Mouse (Mus musculus) ovary, postnatal 36 days (tissue): Measurements from ENCODE around the gene Cdh1.
A peak's percentile ranks its signal among the peaks of the same experiment; 100 is the strongest.

Experiments used
- DNase-seq: peaks from one replicate; pipeline ENCODE4 v3.0.0; 2022; ENCODE audit warnings: low spot score, mixed read lengths

The Cdh1 gene

DNA sequence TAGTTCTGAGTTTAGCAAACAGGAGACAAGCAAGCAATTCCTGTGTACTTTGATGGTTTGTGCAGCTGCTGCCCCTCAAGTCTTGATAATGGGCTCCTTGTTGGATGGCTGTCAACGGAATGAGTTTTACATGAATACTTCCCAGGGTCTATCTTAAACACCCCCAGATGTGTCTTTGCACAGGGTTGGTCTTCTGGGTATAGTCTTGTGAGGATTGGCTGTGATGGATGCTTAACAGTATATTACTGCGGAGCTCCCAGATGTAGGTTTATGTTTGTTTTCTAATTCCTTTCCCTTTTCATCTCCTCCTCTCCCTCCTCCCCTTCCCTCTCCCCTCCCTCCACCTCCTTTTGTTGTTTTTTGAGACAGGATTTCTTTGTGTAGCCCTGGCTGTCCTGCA, 69.6 kb downstream of the Cdh1 start:
- DNase-seq, result no peak

- no peak for DNase-seq
Observed at GRCm38 (mm10) chr8:106674318-106674717, 71.2 kb downstream of the Cdh1 start.

DNA sequence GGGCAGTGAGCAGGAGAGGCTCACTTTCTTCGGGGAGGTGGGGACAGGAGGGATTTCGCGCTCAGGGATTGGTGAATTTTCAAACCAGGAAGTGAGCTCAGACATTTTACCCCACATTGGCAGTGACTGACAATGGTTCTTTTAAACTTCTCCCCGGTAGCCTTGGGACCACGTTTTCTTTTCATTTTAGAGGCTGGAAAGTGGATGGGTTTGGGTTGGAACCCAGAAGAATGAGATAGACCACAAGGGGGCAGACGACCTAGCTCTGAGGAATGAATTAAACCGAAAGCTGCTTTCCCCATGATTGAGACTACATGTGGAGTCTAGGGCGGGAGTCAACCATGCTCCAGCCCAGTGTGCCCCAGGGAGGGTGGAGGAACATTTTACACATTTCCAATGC, 71.7 kb downstream of the Cdh1 start:
- no peak for DNase-seq

- DNase-seq, result peak; percentile 90
Observed at GRCm38 (mm10) chr8:106682971-106683668, 80.0 kb downstream of the Cdh1 start, which contains the start of gene Tango6. Gene Tango6 (plus strand): TSS chr8:106683068.

GRCm38 (mm10) chr8:106684387-106684786, 81.2 kb downstream of the Cdh1 start:
- DNase-seq, result no peak

GRCm38 (mm10) chr8:106687479-106687878, 84.3 kb downstream of the Cdh1 start:
- no peak for DNase-seq

DNA sequence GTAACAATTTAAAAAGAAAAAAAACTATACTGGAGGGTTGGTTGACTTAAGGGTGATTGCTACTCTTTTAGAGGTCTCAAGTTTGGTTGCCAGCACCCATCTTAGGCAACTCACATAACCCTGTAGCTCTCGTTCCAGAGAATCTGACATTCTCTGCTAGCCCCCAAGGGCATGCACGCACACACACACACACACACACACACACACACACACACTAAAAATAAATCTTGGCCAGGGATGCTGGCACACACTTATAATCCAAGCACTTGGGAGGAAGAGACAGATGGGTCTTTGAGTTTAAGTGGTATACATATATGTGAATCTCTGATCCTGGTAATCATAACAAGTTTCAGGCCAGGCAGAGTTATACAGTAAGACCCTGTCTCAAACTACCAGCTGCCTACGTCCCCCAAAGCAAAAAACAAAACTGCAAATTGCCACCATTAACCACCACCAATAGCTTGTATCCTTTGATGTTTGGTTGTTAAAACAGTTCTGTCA, 94.6 kb downstream of the Cdh1 start:
- no peak for DNase-seq

GRCm38 (mm10) chr8:106699588-106699987, 96.4 kb downstream of the Cdh1 start:
- DNase-seq, result peak; percentile 69

DNA sequence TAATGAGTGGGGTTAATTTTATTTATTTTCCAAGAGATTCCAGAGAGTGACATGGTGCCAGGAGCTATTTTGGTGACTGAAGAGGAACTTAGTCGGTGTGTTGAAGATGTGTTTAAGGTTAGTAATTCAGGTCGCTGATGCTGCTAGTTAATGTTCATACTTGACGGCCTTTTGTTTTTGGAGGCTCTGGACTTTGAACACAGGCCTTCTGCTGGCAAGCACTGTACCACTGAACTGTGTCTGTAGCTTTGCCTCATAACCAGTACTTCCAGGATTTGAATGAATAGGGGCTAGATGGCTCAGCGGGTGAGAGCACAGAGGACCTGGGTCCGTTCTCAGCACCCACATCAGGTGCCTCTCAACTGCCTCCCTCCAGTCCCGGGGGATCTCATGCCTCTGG, 97.0 kb downstream of the Cdh1 start:
- DNase-seq, result no peak

- no peak for DNase-seq
Observed at GRCm38 (mm10) chr8:106701360-106701759, 98.2 kb downstream of the Cdh1 start.

DNA sequence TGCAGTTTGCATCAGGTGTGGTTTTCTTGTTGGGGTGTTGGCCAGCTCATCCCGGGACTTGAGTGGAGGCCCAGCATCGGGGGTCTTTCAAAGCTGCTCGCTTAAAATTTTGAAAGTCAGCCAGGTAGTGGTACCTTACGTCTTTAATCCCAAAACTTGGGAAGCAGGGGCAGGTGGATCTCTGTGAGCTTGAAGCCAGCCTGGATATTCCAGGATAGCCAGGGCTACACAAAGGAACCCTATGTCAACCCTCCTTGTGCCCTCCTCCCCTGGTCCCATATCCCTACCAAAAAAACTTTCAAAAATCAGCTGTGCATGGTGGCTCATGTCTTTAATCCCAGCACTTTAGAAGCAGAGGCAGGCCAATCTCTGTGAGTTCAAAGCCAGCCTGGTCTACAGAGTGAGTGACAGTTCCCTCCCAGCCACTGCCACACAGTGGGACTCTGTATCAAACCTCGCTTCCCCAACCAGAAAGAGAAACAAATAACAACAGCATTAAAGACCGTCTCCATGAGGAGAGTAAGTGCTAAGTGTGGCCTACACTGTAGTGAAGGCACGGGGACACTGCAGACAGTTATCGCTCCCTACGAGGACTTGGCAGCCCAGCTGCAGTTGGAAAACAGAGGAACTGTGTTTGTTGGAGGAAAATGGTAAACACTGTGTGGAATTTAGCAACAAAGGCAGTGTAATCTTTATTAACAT, 101.2 kb downstream of the Cdh1 start:
- no peak for DNase-seq

GRCm38 (mm10) chr8:106704901-106705321, 101.8 kb downstream of the Cdh1 start:
- peak; percentile 48 for DNase-seq

GRCm38 (mm10) chr8:106706194-106706593, 103.0 kb downstream of the Cdh1 start:
- DNase-seq, result no peak

DNA sequence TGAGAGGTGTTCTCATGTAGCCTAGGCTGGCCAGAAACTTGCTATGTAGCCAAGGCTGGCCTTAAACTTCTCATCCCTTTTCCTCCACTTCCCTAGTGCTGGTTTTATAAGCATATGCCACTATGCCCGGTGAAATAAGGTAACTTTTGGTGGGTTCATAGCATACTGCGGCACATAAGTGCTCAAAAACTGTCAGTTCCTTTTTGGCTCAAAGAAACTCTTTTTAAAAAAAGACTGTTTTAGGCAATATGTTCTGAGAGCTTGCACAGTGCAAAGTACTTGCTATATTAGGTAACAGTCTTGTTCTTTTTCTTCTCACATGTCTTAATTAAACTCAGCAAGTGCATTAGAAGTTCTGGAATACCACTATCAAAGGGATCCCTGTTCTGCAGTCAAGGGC, 106.9 kb downstream of the Cdh1 start:
- DNase-seq, result no peak

DNA sequence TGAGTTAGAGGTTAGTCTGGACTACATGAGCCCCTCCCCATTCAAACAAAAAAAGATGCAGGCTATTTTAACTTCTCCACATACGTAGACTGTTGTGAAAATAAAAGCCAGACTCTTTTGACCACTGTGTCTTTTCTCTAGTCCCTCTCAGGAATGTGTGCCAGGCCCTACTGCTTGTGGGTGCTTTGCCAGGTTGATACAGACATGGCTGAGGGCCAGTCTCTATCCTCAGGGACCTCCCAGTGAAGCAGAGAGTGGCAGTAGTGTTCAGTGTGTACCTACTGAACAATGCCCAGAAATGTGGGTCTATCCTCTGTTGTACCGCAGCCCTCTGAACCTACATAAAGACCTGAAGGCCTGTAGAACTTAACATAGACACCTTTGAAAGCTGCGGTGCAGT, 109.3 kb downstream of the Cdh1 start:
- no peak for DNase-seq

GRCm38 (mm10) chr8:106714297-106714696, 111.1 kb downstream of the Cdh1 start:
- no peak for DNase-seq

GRCm38 (mm10) chr8:106718091-106718500, 114.9 kb downstream of the Cdh1 start:
- DNase-seq, result peak; percentile 72
